Mouse (Mus musculus) right cerebral cortex, adult 2 months (tissue): ENCODE results near the gene Fam178b.
"Not testable (repeated sequence)": the region's sequence is repeated elsewhere in the genome, so short reads cannot be mapped to it uniquely, and the experiment has no call there.

Experiments used
- DNase-seq, 2 experiments: peaks; one replicate each; pipeline ENCODE4 v3.0.0; 2021 to 2022; ENCODE audit warnings: low spot score in 2 of 2

Fam178b gene

GRCm38 (mm10) chr1:36630053-36630739 lies 52.8 kb downstream of the Fam178b start:
- DNase-seq: no peak

GRCm38 (mm10) chr1:36628585-36628984 lies 54.4 kb downstream of the Fam178b start:
- DNase-seq: no peak

DNA sequence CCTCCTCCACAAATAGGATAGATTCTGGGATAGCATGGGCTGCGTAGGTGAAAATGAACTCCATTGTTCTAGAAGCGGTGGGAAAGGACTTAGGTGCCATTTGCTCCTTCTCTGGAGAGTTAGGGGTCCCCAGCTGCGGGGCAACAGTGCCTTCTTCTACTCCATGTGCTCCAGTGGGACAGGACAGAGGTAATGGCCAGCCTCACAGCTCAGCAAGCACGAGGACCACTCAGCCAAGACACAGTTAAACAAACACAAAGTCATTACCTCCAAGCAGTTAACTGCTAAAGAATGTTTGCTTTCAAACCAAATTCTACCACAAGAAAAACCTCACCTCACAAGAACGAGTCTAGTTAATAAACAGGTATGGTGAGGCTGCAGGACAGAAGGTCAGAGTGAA lies 57.5 kb downstream of the Fam178b start:
- no peak for DNase-seq

GRCm38 (mm10) chr1:36615958-36616357 lies 67.0 kb downstream of the Fam178b start:
- not testable (repeated sequence) for DNase-seq

DNA sequence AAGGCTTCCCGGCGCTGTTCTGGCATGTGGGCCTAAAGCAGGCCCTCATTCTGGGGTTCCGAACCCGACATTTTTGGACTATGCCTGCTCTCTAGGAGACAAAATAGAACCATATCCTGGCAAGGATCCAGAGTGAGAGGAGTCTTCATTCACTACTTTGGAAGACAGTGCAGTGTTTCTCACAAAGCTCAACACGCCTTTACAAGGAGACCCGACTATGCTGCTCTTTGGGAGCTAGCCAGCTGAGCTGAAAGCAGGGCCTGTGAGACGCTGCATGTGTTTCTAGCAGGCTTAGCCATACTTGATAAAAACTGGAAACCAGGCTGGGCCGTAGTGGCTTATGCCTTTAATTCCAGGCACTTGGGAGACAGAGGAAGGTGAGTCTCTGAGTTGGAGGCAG lies 67.8 kb downstream of the Fam178b start:
- DNase-seq: peak; percentile 29 to 38

- DNase-seq: no peak
Observed at GRCm38 (mm10) chr1:36614584-36614983, 68.4 kb downstream of the Fam178b start.

DNA sequence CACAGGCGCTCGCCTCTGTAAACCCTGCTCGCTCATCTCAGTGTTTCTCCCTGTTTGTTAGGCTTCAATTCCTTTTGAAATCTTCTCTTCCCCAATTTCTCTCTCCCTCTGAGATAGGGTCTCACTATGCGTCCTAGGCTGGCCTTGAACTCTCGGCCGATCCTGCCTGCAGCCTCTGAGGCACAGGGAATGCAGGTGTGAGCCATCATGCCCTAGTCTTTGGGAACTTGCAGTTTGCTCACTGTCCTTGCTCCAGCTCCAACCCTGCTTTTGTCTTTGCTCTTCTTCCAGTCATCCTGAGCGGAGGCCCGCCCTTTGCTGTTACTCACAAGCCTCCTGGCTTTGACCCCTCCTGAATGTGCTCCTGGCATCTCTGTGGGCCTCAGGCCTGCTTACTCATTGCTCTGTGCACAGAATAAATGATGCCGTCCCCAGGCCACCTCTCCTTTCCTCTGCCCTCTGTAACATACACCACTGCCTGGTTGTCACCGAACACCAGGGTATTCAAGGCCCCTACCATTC lies 69.5 kb downstream of the Fam178b start:
- no peak for DNase-seq

GRCm38 (mm10) chr1:36612362-36612761 lies 70.6 kb downstream of the Fam178b start:
- DNase-seq: no peak

GRCm38 (mm10) chr1:36611449-36612123 lies 71.4 kb downstream of the Fam178b start:
- no peak for DNase-seq

GRCm38 (mm10) chr1:36608211-36608610 lies 74.8 kb downstream of the Fam178b start:
- DNase-seq: no peak

GRCm38 (mm10) chr1:36606951-36607350 lies 76.0 kb downstream of the Fam178b start:
- DNase-seq: peak; percentile 65 to 69

DNA sequence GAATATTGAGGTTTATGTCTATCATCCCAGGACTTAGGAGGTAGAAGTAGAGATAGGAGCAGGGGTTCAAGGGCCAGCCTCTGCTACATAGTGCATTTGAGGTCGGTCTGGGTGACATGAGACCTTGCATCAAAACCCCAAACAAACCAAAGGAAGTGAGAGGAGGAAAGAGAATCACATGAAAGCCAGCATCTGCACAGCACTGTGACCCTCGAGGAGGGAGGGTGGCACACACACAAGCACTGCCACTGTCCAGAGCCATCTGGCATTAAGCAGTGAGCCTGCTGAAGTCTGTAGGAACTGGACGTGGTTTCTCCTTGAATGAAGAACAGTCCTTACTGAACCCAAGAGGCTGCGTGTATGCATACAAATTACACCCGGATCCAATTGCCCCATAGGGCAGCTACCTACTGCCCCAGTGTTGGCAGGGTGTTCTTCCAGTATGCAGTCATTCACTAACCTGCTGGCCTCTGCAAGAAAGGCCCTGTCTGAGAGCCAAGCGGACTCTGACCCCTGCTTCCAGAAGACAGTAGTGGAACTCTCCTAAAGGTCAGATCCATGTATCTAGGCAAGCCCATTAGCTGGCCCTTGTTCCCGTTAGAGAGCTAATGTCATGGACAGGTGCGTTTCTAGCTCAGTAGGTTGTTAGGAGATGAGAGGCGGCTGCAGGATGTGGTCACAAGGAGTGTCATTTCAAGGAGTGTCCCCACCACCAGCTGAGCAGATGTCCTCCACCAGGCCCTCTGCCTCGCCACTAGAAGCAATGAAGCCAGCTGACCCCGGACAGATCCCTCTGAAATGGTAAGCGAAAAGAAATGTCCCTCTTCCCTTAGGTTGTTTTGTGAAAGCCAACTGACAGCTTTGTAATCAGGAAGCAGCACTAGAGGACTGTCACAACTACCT lies 78.5 kb downstream of the Fam178b start:
- DNase-seq: no peak

GRCm38 (mm10) chr1:36603361-36603760 lies 79.6 kb downstream of the Fam178b start:
- DNase-seq: peak; percentile 43 to 56

DNA sequence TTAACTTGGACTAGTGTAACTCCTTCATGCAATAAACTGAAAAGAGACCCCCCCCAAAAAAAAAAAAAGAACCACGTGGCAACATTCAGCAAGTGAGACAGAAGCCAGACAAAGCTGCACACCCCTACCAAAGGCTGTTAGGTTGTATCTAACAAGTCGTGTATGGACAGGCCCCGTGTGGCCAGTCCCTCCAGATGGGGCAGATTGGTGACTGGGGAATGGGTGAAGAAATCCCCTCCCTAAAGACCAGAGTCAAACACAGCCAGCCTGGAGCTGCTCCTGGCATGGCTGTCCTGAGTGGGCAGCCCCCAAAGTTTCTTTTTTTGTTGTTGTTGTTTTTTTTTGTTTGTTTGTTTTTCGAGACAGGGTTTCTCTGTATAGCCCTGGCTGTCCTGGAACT lies 80.7 kb downstream of the Fam178b start:
- DNase-seq: no peak

DNA sequence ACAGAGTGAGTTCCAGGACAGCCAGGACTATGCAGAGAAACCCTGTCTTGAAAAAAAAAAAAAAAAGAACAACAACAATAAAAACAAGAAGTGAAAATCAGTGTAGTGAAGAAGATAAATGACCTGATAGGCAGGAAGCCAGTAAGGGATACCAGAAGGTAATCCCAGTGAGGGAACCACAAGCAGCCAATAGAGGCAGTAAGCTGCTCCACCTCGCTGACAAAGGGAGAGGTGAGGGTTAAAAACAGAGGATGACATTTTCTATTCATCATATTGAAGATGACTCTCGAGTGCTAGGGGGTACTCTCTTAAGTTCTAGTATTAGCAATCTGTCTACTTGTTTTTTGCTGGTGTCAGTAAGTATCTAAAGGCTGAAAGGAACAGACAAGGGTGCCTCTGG lies 84.6 kb downstream of the Fam178b start:
- DNase-seq: no peak

DNA sequence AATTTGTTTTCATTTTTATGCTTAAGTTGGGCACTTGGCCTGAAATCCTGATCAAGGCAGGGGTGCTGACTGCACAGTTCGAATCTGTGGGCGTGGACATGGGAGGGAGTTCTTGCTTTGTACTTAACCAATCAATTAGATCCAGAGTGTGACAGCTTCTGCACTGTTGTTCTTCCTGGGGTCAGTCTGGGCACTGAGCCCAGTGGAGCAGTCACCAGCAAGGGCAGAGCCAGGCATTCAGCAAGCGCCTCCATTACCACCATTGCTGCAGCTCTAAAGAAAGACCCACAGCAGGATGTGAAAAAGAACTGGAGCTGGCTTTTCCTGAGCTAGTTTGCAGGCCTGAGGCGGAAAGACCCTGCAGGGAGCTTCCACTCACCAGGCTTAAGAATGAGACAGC lies 86.9 kb downstream of the Fam178b start:
- DNase-seq: peak in 1 of 2 experiments; percentile 23

DNA sequence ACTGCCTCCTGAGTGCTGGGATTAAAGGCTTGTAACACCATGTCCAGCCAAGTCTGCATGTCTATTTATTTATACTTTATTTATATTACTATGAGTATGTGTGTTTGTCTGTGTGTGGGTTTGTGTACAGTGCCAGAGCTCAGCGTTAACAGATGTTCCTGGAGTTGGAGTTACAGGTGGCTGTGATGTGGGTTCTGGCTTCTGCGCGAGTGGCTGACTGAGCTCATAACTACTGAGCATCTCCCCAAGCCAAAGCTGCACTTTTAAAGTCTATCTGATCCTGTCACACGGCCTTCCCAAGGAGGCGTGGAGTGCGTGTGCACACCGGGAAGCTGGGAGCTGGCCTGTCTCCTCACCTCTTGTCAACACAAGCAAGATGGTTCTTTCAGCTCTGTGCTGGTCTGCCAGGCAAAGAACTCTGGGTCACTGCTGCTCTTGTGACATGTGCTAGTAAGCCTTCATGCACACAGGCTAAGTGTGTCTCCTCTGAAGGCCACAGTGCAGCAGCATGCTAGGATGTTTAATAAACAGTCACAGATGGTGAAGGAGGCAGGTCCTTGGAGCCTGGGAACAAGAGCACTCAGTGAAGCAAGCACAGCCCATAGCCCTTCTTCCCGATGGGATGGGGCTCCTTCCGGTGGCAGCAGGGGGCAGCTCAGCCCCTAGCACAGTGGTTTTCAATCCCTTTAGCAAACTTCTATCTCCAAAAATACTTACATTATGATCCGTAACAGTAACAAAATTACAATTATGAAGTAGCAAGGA lies 87.6 kb downstream of the Fam178b start:
- DNase-seq: no peak

DNA sequence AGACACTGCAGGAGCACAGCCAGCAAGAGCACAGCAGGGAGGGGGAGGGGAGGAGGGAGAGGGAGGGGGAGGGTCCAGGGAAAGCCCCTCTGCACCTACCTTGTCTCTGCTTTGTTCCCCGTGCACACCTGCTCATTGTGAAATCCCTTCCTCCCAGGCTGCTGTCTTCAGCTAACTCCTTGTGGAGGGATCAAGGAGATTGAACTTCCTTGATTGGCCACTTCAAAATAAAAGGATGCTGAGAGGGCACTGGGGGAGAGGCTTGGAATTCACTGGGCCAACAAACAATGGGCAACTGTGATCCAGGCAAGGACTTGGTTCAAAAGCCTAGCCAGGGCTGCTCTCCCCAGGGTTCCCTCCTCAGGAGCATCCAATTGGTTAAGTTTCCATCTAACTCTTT lies 89.9 kb downstream of the Fam178b start:
- no peak for DNase-seq

- no peak for DNase-seq
Observed at GRCm38 (mm10) chr1:36591408-36591807, 91.6 kb downstream of the Fam178b start.

GRCm38 (mm10) chr1:36590664-36591063 lies 92.3 kb downstream of the Fam178b start:
- no peak for DNase-seq

DNA sequence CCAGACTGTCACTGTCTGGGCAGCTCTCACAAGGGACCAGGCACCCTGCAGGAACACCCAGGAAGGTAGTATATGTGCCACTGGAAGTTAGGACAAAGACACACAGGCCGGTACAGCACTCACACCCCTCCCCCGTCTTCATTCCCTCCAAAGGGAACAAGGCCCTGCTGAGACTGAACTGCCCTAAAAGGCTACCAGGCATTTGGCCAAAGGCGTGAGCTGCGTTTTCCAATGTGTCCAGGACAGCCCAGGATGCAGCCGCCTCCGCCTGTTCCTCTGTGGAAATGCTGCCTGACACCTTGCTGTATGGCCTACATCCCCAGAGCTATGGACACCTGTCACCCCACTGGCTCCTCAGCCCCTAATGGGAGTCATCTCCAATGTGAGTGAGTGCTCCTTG lies 93.5 kb downstream of the Fam178b start:
- peak in 1 of 2 experiments; percentile 14 for DNase-seq
